Mouse (Mus musculus): ENCODE data around the gene Fto. TPM values are rescaled to one million over a fixed set of nuclear protein-coding genes. Genes with fewer than 3 reads are reported as not detected.

The Fto gene
- 44.9 TPM for polyA plus RNA-seq (2014; fragmentation: Illumina TruSeq; extraction: RNeasy Lipid Tissue Mini Kit (QIAGEN cat#74804); ENCODE audit: low read depth, low replicate concordance)

DNA sequence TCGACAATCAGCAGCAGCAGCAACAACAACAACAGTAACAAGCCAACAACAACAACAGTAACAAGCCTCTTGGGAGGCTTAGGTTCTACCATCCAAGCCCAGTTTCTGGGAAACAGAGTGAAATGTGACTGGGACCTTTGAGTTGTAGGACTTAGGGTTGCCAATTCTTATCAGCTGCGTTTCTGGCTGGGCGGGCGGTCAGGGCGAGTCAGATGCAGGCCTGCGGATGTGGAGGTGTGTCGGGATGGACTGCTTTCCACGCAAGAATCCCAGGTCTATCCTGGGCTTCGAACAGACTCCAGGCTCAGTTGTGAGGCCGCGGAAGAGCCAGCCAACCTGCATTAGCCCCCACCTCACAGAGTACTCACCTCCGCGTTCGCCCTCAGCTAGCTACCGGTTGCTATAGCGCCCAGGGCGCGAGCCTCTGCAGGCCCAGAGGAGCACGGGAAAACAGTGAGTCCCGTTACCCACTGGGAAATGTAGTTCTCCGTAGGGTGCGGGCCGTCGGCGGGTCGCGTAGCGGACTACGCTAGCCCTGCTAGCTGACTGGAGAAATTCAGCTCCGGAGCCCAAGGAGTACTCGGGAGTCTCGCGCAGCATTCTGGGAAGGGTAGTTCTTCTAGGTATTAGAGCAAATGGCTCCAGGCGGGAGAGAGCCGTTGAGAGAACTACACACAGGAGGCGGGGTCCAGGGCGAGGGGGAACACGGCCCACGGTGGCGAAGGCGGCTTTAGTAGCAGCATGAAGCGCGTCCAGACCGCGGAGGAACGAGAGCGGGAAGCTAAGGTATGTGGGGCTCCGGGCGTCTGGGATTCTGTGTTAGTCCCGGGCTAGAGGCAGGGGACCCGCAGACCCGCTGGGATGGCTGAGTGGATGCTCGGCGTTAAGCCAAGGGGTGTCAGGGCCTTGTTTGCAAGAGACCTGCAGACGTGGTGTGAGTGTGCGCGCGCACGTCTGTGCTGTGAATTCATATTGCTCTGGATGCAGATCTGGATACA, at the start of gene Fto, which contains the start of gene Rpgrip1l:
Gene Fto, plus strand, starts transcription at position 691 of the 998 bp plus-strand sequence.
Gene Rpgrip1l, minus strand, starts transcription at position 428 of the 998 bp plus-strand sequence.

Other genes with a start within 250 kb of the Fto start
- 164 TPM for gene Rbl2, start 243.5 kb upstream of the Fto start, polyA plus RNA-seq (2014; fragmentation: Illumina TruSeq; extraction: RNeasy Lipid Tissue Mini Kit (QIAGEN cat#74804); ENCODE audit: low read depth, low replicate concordance)
- gene Aktip, start 113.5 kb upstream of the Fto start, polyA plus RNA-seq (2014; fragmentation: Illumina TruSeq; extraction: RNeasy Lipid Tissue Mini Kit (QIAGEN cat#74804); ENCODE audit: low read depth, low replicate concordance): 63.1 TPM
- 52.7 TPM for gene Rpgrip1l, start 263 bp upstream of the Fto start, polyA plus RNA-seq (2014; fragmentation: Illumina TruSeq; extraction: RNeasy Lipid Tissue Mini Kit (QIAGEN cat#74804); ENCODE audit: low read depth, low replicate concordance)